Mouse (Mus musculus): ENCODE data around the gene Prr15. TPM values are rescaled to one million over a fixed set of nuclear protein-coding genes. Genes with fewer than 3 reads are reported as not detected.

Prr15 gene
- total RNA-seq, 2 experiments from 2014 or later = 1.3 to 1.8 TPM

GRCm38 (mm10) chr6:54379356-54379755, 53.7 kb downstream of the Prr15 start:
- no peak for DNase-seq (ENCODE audit: low spot score in 2 of 2)

More at GRCm38 (mm10) chr6:54379356-54379755, 53.7 kb downstream of the Prr15 start:
- intact Hi-C loops (cut with DNase I) = no loop called here

Other genes with a start within 250 kb of the Prr15 start
- 10 to 100 TPM; 51.9 to 62.1 TPM for gene Wipf3, start 103.8 kb downstream of the Prr15 start, total RNA-seq (2021)
- gene Scrn1, start 240.7 kb downstream of the Prr15 start, total RNA-seq (2021) = 100 to 1,000 TPM; 163 TPM